Mouse (Mus musculus): ENCODE measurements around the gene Nfkbil1.
A peak's percentile ranks its signal among the peaks of the same experiment; 100 is the strongest.
"Not testable (repeated sequence)": the region's sequence is repeated elsewhere in the genome, so short reads cannot be mapped to it uniquely, and the experiment has no call there.

Gene Nfkbil1

DNA sequence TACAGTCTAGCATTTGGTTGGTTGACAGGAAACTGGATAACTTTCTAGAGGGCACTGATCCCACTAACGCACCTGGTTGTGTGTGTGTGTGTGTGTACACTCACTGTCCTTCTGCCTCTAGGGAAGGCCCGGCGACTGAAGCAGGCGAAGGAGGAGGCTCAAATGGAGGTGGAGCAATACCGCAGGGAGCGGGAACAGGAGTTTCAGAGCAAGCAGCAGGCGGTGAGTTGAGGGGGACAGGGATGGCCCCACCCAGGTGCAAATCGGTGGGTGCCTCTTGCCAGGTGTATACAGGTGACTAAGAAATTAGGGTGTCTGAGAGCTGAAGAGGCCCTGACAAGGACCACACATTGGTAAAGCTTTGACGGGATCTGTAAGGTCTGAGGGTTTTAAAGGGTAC, 1.4 kb upstream of the Nfkbil1 start:
- DNase-seq: no peak

DNA sequence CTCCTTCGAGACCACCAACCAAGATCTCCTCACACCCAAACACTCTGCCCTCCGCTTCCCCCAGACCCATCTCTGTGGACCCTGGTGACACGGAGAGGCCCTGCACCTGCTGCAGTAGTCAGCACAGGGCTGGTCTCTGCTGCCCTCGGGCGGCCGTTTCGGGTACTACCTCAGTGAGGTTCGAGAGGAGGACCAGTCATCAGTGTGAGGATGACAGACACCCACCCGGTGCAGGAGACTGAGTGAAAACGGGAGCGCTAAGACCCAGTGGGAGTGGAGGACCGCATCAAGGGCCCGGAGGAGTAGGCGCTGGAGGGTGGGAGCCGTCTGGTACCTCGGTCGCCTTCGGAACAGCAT, 776 bp upstream of the Nfkbil1 start:
- peak; percentile 96 for DNase-seq

DNA sequence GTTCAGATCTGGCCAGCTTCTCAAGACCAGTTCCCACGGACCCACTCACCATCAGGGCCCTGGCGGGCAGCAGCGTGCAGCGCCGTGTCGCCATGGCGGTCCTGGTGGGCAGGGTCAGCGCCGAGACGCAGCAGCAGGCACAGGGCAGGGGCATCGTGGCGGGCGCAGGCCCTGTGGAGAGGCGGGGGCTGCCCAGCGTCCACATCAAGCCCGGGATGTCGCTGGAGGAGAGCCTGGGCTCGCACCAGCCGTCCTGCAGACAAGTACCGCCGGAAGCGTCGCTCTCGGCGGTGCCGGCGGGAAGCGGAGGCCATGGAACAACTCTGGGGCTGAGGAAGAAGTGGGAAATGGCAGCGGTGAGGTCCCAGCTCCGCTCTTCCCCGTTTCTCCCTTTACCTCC, 689 bp downstream of the Nfkbil1 start:
- DNase-seq: peak; percentile 49

DNA sequence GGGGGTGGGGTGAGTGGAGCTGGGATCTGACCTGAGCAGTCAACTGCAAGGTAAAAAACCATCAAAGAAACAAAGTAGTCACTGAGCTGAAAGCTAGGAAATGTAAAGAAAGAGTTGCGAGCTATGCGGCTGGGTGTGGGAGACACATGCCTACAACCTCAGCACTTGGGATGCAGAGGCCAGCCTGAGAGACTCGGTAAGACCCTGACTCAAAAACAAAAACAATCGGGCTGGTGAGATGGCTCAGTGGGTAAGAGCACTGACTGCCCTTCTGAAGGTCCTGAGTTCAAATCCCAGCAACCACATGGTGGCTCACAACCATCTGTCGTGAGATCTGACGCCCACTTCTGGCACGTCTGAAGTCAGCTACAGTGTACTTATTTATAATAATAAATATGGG, 1.5 kb downstream of the Nfkbil1 start:
- not testable (repeated sequence) for DNase-seq

DNA sequence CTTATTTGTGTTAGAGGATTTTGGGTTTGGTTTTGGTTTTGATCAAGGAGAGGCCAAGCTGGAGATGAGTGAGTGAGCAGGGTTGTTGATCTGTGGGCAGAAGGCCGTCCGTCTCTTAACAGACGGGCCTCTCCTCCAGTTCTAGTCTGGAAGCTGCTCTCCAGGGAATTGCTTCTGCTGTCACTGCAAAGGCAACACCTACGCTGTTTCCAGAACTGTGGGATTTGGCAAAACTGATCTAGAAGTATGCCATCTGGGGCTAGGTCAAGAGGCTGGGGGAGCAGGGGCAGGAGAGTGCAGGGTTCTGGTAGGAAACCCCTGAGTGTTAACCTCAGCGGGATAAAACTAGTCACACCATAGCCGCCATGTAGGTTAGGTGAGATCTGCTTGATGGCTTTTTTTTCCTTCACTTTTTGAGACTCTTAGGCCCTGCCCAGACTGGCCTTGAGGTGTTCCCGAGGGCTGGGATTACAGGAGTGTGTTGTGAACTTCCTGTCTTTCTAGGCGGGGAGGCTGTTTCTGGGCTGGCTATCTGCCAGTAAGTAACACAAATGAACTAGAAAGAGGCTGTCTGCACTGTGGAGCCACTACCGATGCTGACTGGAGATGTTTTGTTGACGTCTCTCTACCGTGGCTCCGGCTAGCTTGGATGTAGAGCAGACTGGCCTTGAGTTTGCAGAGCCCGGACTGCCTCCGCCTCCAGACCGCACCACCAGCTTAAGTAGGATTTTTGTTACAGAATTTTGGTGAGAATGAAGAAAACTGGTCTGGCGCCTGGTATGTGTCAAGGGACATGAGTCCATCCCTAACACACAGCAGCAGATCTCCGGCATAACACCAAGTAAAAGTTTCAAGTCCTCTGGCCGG, 2.2 kb downstream of the Nfkbil1 start, which contains the start of gene Atp6v1g2:
Atp6v1g2 (plus strand) TSS at position 547 of the 867 bp plus-strand sequence.
- no peak for DNase-seq

DNA sequence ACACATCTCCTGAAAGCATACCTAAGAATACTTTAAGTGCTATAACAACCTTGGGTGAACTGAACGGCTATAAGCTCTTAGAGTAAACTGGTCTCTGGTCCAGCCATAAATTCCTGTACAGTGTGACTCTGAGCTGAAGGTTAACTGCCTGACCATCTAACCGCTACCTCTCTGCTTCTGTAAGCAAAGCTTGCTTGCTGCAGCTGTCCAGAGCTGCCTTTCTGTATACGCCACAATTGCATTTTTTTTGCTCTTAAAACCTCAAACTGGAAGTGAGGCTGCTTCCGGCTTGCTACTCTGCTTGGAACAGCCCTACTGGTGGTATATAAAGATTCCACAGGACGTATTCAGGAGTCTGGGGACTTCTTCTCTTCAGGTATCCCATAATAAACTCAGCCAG, 2.9 kb downstream of the Nfkbil1 start:
- no peak for DNase-seq

DNA sequence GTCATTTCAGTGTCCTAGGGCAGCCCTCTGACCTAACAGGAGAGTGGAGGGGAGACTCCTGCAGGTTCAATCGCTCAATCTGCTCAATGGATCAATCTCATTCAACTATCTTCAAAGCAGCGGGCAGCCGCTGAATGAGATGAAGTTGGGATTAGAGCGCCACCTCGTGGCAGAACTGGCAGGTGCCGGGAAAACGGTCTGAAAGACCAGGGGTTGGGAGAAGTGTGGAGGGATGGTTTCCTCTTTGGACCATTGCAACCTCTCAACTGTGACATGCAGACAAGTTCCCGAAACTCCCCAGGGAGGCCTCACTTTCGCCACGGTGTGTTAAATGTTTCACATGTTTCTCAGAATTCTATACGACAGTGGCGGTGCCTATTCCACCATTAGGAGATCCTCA, 3.5 kb downstream of the Nfkbil1 start:
- peak; percentile 82 for DNase-seq

DNA sequence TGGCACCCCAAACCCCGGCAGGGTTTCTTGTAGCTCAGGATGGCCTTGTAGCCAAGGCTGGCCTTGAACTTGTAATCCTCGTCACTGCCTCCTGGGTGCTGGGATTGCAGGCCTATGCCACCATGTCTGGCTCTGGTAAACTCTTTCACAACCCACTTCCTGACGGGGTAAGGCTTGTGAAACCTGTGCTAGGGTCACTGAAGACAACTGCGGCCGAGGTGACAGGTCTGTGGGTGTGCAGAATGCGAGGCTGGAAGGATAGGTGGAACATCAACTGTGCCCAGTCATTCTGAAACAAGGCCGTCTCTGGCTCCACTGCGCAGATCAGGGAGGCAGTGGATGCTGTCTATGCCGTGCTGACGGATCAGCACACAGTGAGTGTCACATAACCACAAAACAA, 4.6 kb downstream of the Nfkbil1 start:
- DNase-seq: no peak

DNA sequence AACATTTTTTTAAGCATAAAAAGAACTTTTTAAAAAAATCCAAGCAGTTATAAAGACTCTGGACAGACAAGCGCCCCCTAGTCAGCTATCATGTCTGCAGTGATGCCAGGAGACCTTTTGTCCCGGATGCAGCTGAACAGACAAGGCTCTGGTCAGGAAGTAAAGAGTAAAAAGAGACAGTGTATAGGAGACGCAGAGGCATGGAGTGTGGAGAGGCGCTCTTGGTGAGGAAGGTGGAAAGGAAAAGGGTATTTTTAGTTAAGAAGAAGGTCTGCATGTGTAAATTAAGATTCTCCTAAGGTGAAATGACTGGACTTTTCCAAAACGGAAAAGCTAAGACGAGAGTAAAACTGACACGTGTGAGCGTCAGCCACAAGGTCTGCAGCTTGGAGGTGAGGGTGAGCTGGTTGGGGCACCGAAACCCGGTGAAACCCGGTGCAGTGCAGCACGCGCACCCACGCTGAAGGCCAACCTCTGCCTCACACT, 9.0 kb downstream of the Nfkbil1 start:
- DNase-seq: no peak

DNA sequence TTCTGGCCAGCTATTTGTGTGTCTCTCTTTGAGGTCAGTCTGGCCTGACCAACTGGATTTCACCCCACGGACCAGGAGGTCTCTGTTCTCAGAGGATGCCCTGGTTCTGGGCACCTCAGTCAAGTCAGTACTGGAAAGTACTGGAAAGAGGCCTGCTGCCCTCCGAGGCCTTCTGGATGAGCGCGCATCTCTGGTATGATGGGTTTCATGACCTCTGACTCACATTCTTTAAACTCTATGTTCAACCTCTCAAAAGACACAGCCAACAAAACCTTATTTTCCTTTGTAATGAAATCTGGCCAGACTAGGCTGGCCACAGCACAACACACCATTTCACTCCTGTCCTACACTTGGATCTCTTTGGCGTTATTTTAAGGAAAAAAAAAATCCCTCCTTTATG, 10.1 kb downstream of the Nfkbil1 start:
- no peak for DNase-seq

DNA sequence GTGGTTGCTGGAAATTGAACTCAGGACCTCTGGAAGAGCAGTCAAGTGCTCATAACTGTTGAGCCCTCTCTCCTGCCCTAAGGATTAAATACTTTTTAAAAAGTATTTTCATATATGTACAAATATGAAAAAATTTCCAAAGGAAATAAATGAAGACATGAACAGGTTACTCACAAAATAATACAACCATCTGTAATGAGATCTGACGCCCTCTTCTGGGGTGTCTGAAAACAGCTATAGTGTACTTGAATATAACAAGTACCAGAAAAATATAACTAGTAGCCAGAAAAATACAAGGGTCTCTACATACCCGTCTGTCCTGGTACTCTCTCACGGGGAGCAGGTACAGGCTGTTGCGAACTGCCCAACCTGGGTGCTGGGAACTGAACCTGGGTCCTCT, 11.0 kb downstream of the Nfkbil1 start:
- DNase-seq: no peak

DNA sequence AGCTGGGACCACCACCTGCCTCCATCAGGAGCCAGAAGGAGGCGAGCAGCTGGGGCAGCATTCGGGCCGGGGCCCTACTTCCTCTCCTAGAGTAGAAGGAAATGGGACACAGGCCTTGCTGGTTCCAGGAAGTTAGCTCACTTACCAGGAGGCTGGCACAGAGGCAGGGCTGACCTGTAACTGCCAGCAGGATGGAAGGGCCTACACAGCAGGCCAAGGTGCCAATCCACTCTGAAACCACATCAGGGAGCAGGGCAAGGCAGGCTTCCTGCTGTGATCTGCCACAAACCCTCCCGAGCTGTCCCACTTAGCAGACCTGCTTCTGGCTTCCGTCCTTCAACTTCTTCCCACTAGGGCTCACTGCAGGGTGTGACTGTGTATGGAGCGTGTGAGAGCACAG, 13.3 kb downstream of the Nfkbil1 start:
- peak; percentile 18 for DNase-seq

DNA sequence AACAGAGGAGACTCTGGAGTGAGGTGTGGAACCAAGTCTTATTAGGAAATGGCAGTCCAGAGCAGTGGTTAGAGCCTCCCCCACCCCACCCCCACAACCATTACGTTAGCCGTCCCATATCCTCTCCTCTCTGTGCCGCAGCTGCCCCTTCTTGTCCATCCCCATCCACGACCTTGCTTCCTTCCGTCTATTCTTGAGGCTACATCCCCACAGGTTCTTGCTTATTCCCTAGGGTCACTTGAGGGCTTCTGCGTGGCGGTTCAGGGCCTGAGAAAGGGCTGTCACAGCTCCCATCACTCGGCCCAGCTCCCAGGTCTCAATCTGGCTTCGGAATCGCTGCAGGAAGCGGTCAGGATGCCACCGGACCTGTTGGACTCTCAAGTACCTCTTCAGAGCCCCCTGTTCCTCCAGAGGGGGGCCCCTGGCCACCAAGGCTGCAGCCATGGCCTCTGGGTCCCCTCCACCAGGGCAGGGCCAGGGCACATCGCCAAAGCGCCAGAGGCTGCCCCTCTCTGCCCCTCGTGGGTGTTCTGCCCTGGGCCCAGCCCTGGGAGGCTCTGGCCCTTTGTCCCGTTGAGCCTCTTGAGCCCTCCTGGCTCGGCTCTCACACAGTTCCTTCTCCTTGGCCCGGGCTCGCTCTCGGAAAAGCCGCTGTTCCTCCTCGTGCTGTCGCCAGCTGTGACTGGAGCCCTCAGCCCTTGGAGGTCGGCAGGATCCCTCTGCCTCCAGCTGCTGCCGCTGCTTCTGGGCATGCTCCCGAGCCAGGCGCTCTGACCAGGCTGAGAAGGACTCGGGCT, 15.2 kb downstream of the Nfkbil1 start, which contains the start of gene Gm16181:
Gm16181 (plus strand) TSS at position 679 of the 797 bp plus-strand sequence.
- DNase-seq: no peak

DNA sequence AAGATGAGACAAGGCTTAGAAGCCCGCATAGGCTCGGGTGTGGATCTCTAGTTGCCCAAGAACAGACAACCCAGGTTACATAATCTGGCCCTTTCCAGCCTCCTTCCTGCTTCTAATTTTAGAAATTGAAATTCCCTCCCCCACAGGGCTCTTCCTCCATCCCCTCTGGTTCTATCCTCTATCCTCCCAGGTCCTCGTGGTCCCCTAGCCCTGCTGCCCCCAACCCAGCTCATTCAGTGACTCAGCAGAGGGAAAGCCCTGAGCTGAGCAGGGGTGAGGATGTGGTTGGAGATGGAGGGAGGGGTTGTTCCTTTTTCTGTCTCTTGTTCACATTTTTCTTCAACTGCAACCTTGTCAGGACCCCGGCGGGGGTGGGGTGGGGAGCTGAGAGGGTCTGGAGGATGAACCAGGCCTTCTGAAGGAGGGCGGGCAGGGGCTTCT, 16.0 kb downstream of the Nfkbil1 start:
- DNase-seq: peak; percentile 26

DNA sequence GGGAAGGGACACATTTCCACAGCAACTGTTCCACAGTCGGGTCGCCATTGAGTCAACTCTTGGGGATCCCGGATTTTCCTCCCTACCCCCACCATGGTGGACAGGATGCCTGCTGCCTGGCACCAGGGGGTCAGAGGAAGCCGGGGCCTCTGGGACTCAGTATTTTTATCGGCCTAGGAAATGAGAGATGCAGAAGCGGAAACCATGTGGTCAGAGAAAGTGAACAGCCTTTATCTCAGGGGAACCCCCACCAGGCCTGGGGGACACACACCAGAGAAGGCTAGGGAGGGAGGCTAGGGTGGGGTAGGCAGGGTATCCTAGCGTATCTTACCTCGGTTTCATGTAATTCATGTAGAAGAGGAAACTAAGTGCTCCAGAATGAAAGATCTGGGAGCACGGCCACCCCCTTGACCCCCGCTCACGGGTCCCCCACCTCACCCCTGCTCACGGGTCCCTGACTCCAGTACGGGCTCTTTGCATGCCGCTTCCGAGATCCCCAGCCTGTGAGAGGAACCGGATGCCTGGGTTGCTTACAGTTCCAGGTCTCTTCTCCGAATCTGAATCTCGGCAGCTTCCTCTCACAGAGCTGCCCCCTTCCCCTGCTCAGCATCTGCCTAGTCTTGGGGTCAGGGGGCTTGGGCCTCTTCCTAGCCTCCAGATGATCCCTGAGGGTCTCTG, 16.9 kb downstream of the Nfkbil1 start:
- peak; percentile 28 for DNase-seq

DNA sequence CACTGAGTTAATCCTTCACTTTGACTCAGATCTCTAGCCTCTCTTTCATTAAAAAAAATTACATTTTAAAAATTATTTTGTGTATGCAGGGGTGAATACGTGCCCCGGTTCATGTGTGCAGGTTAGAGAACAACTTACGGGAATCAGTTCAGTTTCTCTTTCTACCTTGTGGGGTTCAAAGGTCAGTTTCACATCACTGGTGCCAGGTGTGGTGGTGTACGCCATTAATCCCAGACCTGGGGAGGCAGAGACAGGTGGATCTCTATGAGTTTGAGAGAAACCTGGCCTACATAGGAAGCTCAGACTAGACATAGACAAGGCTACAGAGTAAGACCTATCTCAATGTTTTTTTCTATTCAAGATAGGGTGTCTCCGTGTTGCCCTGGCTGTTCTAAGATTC, 22.5 kb downstream of the Nfkbil1 start:
- no peak for DNase-seq

DNA sequence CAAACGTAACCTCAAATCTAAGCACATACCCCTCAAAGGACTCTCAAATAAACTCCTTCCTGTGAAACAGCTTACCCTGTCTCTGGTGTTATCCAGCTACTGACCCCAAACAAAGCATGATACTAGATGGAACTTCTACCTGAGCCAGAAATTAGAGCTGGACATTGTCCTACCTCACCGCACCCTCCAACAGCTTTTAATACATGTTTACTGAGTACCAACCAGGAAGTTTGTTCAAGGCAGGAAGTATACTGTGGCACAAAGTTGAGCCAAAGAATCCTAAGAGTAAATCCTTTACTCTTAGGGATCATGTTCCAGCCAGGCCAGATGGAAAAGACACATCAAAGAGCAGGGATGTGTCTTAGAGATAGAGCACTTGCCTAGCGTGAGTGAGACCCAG, 25.0 kb downstream of the Nfkbil1 start:
- no peak for DNase-seq

DNA sequence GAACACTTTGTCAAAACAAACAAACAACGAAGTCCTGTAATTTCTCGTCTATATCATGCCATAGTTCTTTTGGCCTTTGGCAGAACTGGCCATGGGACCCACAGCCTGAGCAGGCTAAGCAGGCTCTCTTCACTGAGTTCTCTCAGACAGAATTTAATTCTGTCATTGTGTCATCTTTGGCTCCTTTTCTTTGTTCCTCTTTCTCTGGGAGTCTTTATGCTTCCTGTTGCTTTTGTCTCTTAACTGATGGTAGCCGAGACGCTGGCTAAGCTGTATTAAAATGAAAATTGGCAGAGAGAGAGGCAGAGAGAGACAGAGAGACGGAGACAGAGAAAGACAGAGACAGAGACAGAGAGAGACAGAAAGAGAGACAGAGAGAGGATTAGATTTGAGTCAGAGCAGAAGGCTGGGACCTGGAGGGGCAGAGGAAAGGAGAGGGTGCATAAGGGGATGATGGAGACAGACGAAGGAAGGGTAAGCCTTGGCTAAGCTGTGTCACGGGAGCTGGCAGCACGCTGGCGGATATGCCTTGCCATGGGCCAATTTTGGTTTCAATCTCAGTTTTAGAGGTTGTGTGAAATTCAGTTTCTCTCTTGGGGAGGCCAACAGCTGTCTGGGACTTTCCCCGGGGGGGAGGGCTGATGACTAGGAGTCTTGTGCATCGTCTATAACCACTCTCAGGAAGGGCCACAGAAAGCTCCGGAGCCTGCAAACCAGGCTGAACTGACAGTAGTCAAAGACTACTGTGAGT, 25.6 kb downstream of the Nfkbil1 start:
- DNase-seq: no peak

DNA sequence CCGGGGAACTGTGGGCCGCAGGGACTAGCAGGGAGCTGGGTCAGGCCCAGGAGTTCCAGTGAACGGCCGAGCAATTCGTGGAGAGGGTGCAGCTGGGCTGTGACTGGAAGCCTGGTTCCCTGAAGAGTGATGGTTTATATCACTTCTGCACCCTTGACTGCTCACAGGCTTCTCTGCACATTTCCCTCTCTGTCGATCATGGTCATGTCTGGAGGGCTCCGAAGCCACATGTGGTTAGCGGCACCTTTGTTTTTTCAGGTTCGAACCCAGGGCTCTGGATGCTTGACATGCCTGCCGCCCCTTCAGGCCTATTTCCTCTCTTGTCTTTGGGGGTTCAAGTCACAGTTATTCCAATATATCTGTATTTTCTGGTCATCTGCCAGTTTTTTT, 30.2 kb downstream of the Nfkbil1 start:
- no peak for DNase-seq

DNA sequence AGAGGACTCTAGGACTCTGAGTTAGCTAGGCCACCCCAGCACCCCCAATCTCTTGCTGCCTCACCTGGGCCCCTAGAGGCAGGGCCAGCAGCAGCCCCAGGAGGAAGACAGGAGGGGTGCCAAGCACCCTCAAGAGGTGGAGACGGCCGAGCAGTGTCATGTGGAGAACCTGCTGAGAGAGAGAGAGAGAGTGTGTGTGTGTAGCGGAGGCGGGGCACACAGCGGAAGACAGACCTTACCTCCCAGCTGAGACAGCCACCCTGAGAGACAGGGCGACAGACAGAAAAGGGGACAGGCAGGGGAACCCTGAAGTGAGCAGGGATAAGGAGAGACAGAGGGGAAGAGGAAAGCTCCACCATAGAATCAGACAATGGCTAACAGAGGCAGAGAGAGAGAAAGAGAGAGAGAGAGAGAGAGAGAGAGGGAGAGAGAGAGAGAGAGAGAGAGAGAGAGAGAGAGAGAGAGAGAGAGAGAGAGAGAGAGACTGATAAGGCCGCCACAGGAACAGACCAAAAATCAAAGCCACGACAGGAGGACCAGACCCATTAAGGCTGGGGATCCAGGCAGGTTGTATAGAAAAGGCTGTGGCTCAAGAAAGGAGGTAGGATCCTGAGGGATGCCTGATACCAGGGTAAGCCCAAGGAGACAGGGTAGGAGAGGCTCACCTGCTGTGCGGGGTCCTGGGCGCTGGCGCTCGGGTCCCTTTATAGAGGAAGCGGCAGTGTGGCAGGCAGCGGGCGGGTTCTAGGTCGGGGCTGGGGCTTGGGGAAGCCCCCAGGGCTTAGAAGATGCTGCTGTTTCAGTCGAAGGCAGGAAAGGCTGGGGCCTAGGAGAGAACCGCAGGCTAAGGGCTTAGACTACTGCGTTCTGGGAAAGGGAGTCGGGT, 30.9 kb downstream of the Nfkbil1 start, which contains the start of gene Lta:
Lta (minus strand) TSS at position 858 of the 886 bp plus-strand sequence.
- DNase-seq: no peak

DNA sequence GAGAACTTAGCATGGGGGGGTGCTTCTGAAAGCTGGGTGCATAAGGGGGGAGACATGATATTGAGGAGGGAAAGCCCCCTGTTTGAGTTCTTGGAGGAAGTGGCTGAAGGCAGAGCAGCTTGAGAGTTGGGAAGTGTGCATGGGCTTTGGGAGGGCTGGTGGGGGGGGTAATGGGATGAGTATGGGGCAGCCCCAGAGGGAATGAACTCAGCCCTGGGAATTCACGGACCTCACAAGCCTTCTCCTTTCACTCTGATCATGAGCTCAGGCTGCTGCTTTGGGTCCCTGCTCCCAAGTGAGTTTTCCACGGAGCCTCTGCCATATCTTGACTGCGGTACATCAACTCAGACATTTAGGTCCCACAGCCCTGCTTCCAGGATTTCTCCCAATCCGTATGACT, 33.1 kb downstream of the Nfkbil1 start:
- no peak for DNase-seq
